Comparison of ENCODE assay signal across 10 mouse cellular contexts in genomic region chr3:115816328-115817160, GRCm38 (mm10).
A peak's percentile ranks its signal among the peaks of the same experiment; 100 is the strongest.
DNase-seq lines count a peak whose midpoint lies in the region; ATAC-seq and TF ChIP-seq lines count a peak whose summit lies in the region.
"Had no signal": no experiment of that assay in that cellular context is flagged by ENCODE, and none has a peak within 500 bp of the region (broad histone marks: within the 10 kb centered on the region; RNA-seq: fewer than 3 reads in every experiment).

No protein-coding gene starts in this region.

- H3K36me3 ChIP-seq in kidney, embryonic 14.5 days (ENCODE audit: control insufficient read depth, insufficient read depth, low read length): no peaks in the 10 kb centered on the region
- no peaks in the 10 kb centered on the region for H3K36me3 ChIP-seq in stomach, embryonic 15.5 days
- no peaks in the 10 kb centered on the region for H3K36me3 ChIP-seq in stomach, postnatal 0 days (ENCODE audit: control insufficient read depth, insufficient read depth, low read length)
- H3K36me3 ChIP-seq in heart, postnatal 0 days (replicated peaks; ENCODE audit: control insufficient read depth, insufficient read depth, low read length): no peaks in the 10 kb centered on the region
- H3K36me3 ChIP-seq: forebrain, embryonic 12.5 days had no signal

- 87% methylated on average over 6 of the region's 6 CpGs for WGBS in kidney, embryonic 14.5 days
- WGBS in stomach, embryonic 15.5 days: 80% methylated on average over 6 of the region's 6 CpGs
- WGBS in stomach, postnatal 0 days: 86% methylated on average over 6 of the region's 6 CpGs
- 63% methylated on average over 6 of the region's 6 CpGs for WGBS in heart, postnatal 0 days

- no peaks in the 10 kb centered on the region for H3K27me3 ChIP-seq in kidney, embryonic 14.5 days (ENCODE audit: control insufficient read depth, insufficient read depth, low read length)
- no peaks in the 10 kb centered on the region for H3K27me3 ChIP-seq in stomach, embryonic 15.5 days (replicated peaks)
- no peaks in the 10 kb centered on the region for H3K27me3 ChIP-seq in stomach, postnatal 0 days (ENCODE audit: control insufficient read depth, insufficient read depth, low read length)
- no peaks in the 10 kb centered on the region for H3K27me3 ChIP-seq in heart, postnatal 0 days (ENCODE audit: control insufficient read depth, insufficient read depth, low read length)
- H3K27me3 ChIP-seq: forebrain, embryonic 12.5 days had no signal

- no peak overlapping the region for H3K4me3 ChIP-seq in kidney, embryonic 14.5 days (ENCODE audit: low read length)
- H3K4me3 ChIP-seq in stomach, embryonic 15.5 days (replicated peaks): no peak overlapping the region
- no peak overlapping the region for H3K4me3 ChIP-seq in stomach, postnatal 0 days (ENCODE audit: low read depth, low read length)
- H3K4me3 ChIP-seq in heart, postnatal 0 days (ENCODE audit: low read depth, low read length): no peak overlapping the region
- H3K4me3 ChIP-seq: forebrain, embryonic 12.5 days had no signal

- no peak overlapping the region for H3K9ac ChIP-seq in kidney, embryonic 14.5 days (ENCODE audit: low read depth, low read length)
- H3K9ac ChIP-seq in stomach, embryonic 15.5 days: no peak overlapping the region
- no peak overlapping the region for H3K9ac ChIP-seq in stomach, postnatal 0 days (ENCODE audit: low read length)
- H3K9ac ChIP-seq in heart, postnatal 0 days (replicated peaks; ENCODE audit: low read depth, low read length): no peak overlapping the region
- H3K9ac ChIP-seq: forebrain, embryonic 12.5 days had no signal

- no peaks in the 10 kb centered on the region for H3K9me3 ChIP-seq in kidney, embryonic 14.5 days (ENCODE audit: control insufficient read depth, low read length)
- H3K9me3 ChIP-seq in stomach, embryonic 15.5 days: no peaks in the 10 kb centered on the region
- H3K9me3 ChIP-seq in stomach, postnatal 0 days (ENCODE audit: control insufficient read depth, low read length): no peaks in the 10 kb centered on the region
- H3K9me3 ChIP-seq in heart, postnatal 0 days (replicated peaks; ENCODE audit: control insufficient read depth, low read length): no peaks in the 10 kb centered on the region
- H3K9me3 ChIP-seq: forebrain, embryonic 12.5 days had no signal

- peak overlapping the region; percentile 43; the same call in 1 of the 2 replicates for H3K27ac ChIP-seq in kidney, embryonic 14.5 days (ENCODE audit: low read depth, low read length)
- H3K27ac ChIP-seq in stomach, embryonic 15.5 days: peak overlapping the region; percentile 31; the same call in 1 of the 2 replicates
- H3K27ac ChIP-seq in stomach, postnatal 0 days (replicated peaks): no peak overlapping the region
- H3K27ac ChIP-seq in heart, postnatal 0 days (ENCODE audit: low read depth): peak overlapping the region; percentile 94
- H3K27ac ChIP-seq: forebrain, embryonic 12.5 days; hindbrain, postnatal 0 days had no signal

- DNase-seq in kidney, adult 9 months: no peak
- DNase-seq in stomach, postnatal 0 days (ENCODE audit: low spot score): no peak
- DNase-seq in heart, postnatal 0 days (ENCODE audit: low spot score): no peak
- peak; percentile 55 for DNase-seq in naive thymus-derived CD4-positive, alpha-beta T cell, adult 2 months (ENCODE audit: low read depth)
- DNase-seq in retina, embryonic 14.5 days (ENCODE audit: low spot score): no peak
- DNase-seq: gastrocnemius, postnatal 36 days had no signal

- no peak for ATAC-seq in kidney, embryonic 14.5 days (ENCODE audit: low FRiP score, low TSS enrichment)
- no peak for ATAC-seq in stomach, embryonic 15.5 days (ENCODE audit: insufficient read depth, low FRiP score, low read depth)
- no peak for ATAC-seq in stomach, postnatal 0 days (ENCODE audit: low FRiP score, low TSS enrichment)
- ATAC-seq in heart, postnatal 0 days (ENCODE audit: insufficient read depth, low read depth): no peak
- ATAC-seq: hindbrain, postnatal 0 days had no signal

- H3K4me2 ChIP-seq in kidney, embryonic 14.5 days (replicated peaks; ENCODE audit: low read depth, low read length): no peak overlapping the region
- H3K4me2 ChIP-seq in stomach, embryonic 15.5 days: no peak overlapping the region
- H3K4me2 ChIP-seq in stomach, postnatal 0 days (replicated peaks; ENCODE audit: low read depth): no peak overlapping the region
- H3K4me2 ChIP-seq in heart, postnatal 0 days (ENCODE audit: low read depth, low read length): no peak overlapping the region
- H3K4me2 ChIP-seq: forebrain, embryonic 12.5 days had no signal

- no peaks in the 10 kb centered on the region for H3K4me1 ChIP-seq in kidney, embryonic 14.5 days (ENCODE audit: control insufficient read depth, insufficient read depth, low read length)
- H3K4me1 ChIP-seq in stomach, embryonic 15.5 days: no peaks in the 10 kb centered on the region
- H3K4me1 ChIP-seq in stomach, postnatal 0 days (replicated peaks; ENCODE audit: control insufficient read depth, insufficient read depth): no peaks in the 10 kb centered on the region
- peaks cover 50% of the 10 kb centered on the region for H3K4me1 ChIP-seq in heart, postnatal 0 days (ENCODE audit: control insufficient read depth, insufficient read depth)
- H3K4me1 ChIP-seq: forebrain, embryonic 12.5 days had no signal

- TF ChIP-seq EP300 in stomach, postnatal 0 days (optimal IDR thresholded peaks at IDR 0.05): no peak
- no peak for TF ChIP-seq EP300 in heart, postnatal 0 days (IDR thresholded peaks at IDR 0.05; ENCODE audit: low read depth)

- no peak for TF ChIP-seq CTCF in stomach, postnatal 0 days (IDR thresholded peaks at IDR 0.05; ENCODE audit: low read depth)
- TF ChIP-seq CTCF in heart, postnatal 0 days (IDR thresholded peaks at IDR 0.05; ENCODE audit: low read depth): no peak
